Mouse (Mus musculus): ENCODE data around the gene Cog7. TPM values are rescaled to one million over a fixed set of nuclear protein-coding genes. Genes with fewer than 3 reads are reported as not detected.

Gene Cog7
- polyA plus RNA-seq, 1 experiment: not detected

GRCm38 (mm10) chr7:121927882-121928281 lies 53.6 kb downstream of the Cog7 start:
- TF ChIP-seq POLR2A (IDR thresholded peaks at IDR 0.05; ENCODE audit: insufficient read depth, low read depth, low read length) (no peak), CTCF (IDR thresholded peaks at IDR 0.05; ENCODE audit: insufficient read depth, low read depth, low read length) (no peak)
- no peak overlapping the region for H3K4me3 ChIP-seq (ENCODE audit: insufficient read depth, low read depth, low read length)
- peaks cover 11% of the 10 kb centered on the region for H3K4me1 ChIP-seq (ENCODE audit: control insufficient read depth, insufficient read depth, low read length)
- H3K27ac ChIP-seq (ENCODE audit: insufficient read depth, low read depth, low read length): no peak overlapping the region
- WGBS: 98% methylated on average over 2 of the region's 2 CpGs

- Histone ChIP-seq H3K4me3 (ENCODE audit: insufficient read depth, low read depth, low read length) (no peak overlapping the region), H3K4me1 (ENCODE audit: control insufficient read depth, insufficient read depth, low read length) (no peaks in the 10 kb centered on the region), H3K27ac (ENCODE audit: insufficient read depth, low read depth, low read length) (no peak overlapping the region)
- 96% methylated on average over 7 of the region's 7 CpGs for WGBS
- no peak for TF ChIP-seq POLR2A (IDR thresholded peaks at IDR 0.05; ENCODE audit: insufficient read depth, low read depth, low read length)
- TF ChIP-seq CTCF (IDR thresholded peaks at IDR 0.05; ENCODE audit: insufficient read depth, low read depth, low read length): no peak
These were observed 57.1 kb downstream of the Cog7 start for GRCm38 (mm10) chr7:121924361-121924760.

- no peak overlapping the region for H3K27ac ChIP-seq (ENCODE audit: insufficient read depth, low read depth, low read length)
- WGBS: 75% methylated on average over 6 of the region's 6 CpGs
- H3K4me1 ChIP-seq (ENCODE audit: control insufficient read depth, insufficient read depth, low read length): peaks cover 5% of the 10 kb centered on the region; the same call in 1 of the 2 replicates
- no peak overlapping the region for H3K4me3 ChIP-seq (ENCODE audit: insufficient read depth, low read depth, low read length)
- TF ChIP-seq POLR2A (IDR thresholded peaks at IDR 0.05; ENCODE audit: insufficient read depth, low read depth, low read length): no peak
- no peak for TF ChIP-seq CTCF (IDR thresholded peaks at IDR 0.05; ENCODE audit: insufficient read depth, low read depth, low read length)
These were observed 67.6 kb downstream of the Cog7 start for GRCm38 (mm10) chr7:121913944-121914343.

- Histone ChIP-seq H3K4me1 (ENCODE audit: control insufficient read depth, insufficient read depth, low read length) (peaks cover 5% of the 10 kb centered on the region; the same call in 1 of the 2 replicates), H3K27ac (ENCODE audit: insufficient read depth, low read depth, low read length) (no peak overlapping the region), H3K4me3 (ENCODE audit: insufficient read depth, low read depth, low read length) (no peak overlapping the region)
- WGBS: 81% methylated on average over 8 of the region's 8 CpGs
- no peak for TF ChIP-seq CTCF (IDR thresholded peaks at IDR 0.05; ENCODE audit: insufficient read depth, low read depth, low read length)
- TF ChIP-seq POLR2A (IDR thresholded peaks at IDR 0.05; ENCODE audit: insufficient read depth, low read depth, low read length): no peak
These were observed 69.3 kb downstream of the Cog7 start for GRCm38 (mm10) chr7:121912250-121912649.

- WGBS: 74% methylated on average over 4 of the region's 4 CpGs
- H3K27ac ChIP-seq (ENCODE audit: insufficient read depth, low read depth, low read length): no peak overlapping the region
- TF ChIP-seq CTCF (IDR thresholded peaks at IDR 0.05; ENCODE audit: insufficient read depth, low read depth, low read length) (no peak), POLR2A (IDR thresholded peaks at IDR 0.05; ENCODE audit: insufficient read depth, low read depth, low read length) (no peak)
- peaks cover 5% of the 10 kb centered on the region; the same call in 1 of the 2 replicates for H3K4me1 ChIP-seq (ENCODE audit: control insufficient read depth, insufficient read depth, low read length)
- no peak overlapping the region for H3K4me3 ChIP-seq (ENCODE audit: insufficient read depth, low read depth, low read length)
These were observed 74.6 kb downstream of the Cog7 start for GRCm38 (mm10) chr7:121906879-121907278.

GRCm38 (mm10) chr7:121902757-121903411 lies 78.6 kb downstream of the Cog7 start:
- Histone ChIP-seq H3K27ac (ENCODE audit: insufficient read depth, low read depth, low read length) (no peak overlapping the region), H3K4me1 (ENCODE audit: control insufficient read depth, insufficient read depth, low read length) (0 out of 2 replicates have a peak, but pooled peaks cover 2% of the 10 kb centered on the region), H3K4me3 (ENCODE audit: insufficient read depth, low read depth, low read length) (no peak overlapping the region)
- no peak for TF ChIP-seq POLR2A (IDR thresholded peaks at IDR 0.05; ENCODE audit: insufficient read depth, low read depth, low read length)
- no peak for TF ChIP-seq CTCF (IDR thresholded peaks at IDR 0.05; ENCODE audit: insufficient read depth, low read depth, low read length)
- WGBS: 82% methylated on average over 8 of the region's 8 CpGs

- Histone ChIP-seq H3K27ac (ENCODE audit: insufficient read depth, low read depth, low read length) (no peak overlapping the region), H3K4me3 (ENCODE audit: insufficient read depth, low read depth, low read length) (no peak overlapping the region)
These were observed 81.6 kb downstream of the Cog7 start for GRCm38 (mm10) chr7:121899940-121900339.

GRCm38 (mm10) chr7:121899311-121899710 lies 82.2 kb downstream of the Cog7 start:
- Histone ChIP-seq H3K4me1 (ENCODE audit: control insufficient read depth, insufficient read depth, low read length) (0 out of 2 replicates have a peak, but pooled peaks cover 2% of the 10 kb centered on the region), H3K27ac (ENCODE audit: insufficient read depth, low read depth, low read length) (no peak overlapping the region), H3K4me3 (ENCODE audit: insufficient read depth, low read depth, low read length) (no peak overlapping the region)
- WGBS: 15% methylated on average over 14 of the region's 14 CpGs
- TF ChIP-seq POLR2A (IDR thresholded peaks at IDR 0.05; ENCODE audit: insufficient read depth, low read depth, low read length) (no peak), CTCF (IDR thresholded peaks at IDR 0.05; ENCODE audit: insufficient read depth, low read depth, low read length) (no peak)

More at GRCm38 (mm10) chr7:121899940-121900339, 81.6 kb downstream of the Cog7 start:
- 13% methylated on average over 7 of the region's 7 CpGs for WGBS
- TF ChIP-seq POLR2A (IDR thresholded peaks at IDR 0.05; ENCODE audit: insufficient read depth, low read depth, low read length) (no peak), CTCF (IDR thresholded peaks at IDR 0.05; ENCODE audit: insufficient read depth, low read depth, low read length) (no peak)
- H3K4me1 ChIP-seq (ENCODE audit: control insufficient read depth, insufficient read depth, low read length): 0 out of 2 replicates have a peak, but pooled peaks cover 2% of the 10 kb centered on the region

GRCm38 (mm10) chr7:121896689-121897088 lies 84.8 kb downstream of the Cog7 start:
- H3K27ac ChIP-seq (ENCODE audit: insufficient read depth, low read depth, low read length): no peak overlapping the region
- no peak overlapping the region for H3K4me3 ChIP-seq (ENCODE audit: insufficient read depth, low read depth, low read length)
- no peak for TF ChIP-seq POLR2A (IDR thresholded peaks at IDR 0.05; ENCODE audit: insufficient read depth, low read depth, low read length)
- TF ChIP-seq CTCF (IDR thresholded peaks at IDR 0.05; ENCODE audit: insufficient read depth, low read depth, low read length): no peak
- WGBS: 63% methylated on average over 6 of the region's 6 CpGs
- 0 out of 2 replicates have a peak, but pooled peaks cover 2% of the 10 kb centered on the region for H3K4me1 ChIP-seq (ENCODE audit: control insufficient read depth, insufficient read depth, low read length)

Measured in olfactory bulb, adult 2 months (tissue).